Mouse (Mus musculus) limb, embryonic 14.5 days (tissue): ENCODE data around the gene Arhgef2. TPM values are rescaled to one million over a fixed set of nuclear protein-coding genes. Genes with fewer than 3 reads are reported as not detected.

Experiments
- ATAC-seq: fragments of 200-750 bp; cut with Nextera tagmentation; 2 replicates; pipeline ENCODE4 v1.8.0; 2017; ENCODE audit warnings: low read depth, moderate number of reproducible peaks, moderate TSS enrichment; ENCODE audit not compliant: low FRiP score
- DNase-seq: peaks from one replicate; pipeline ENCODE4 v3.0.0-alpha.2; 2015; ENCODE audit warnings: low spot score
- H3K27ac ChIP-seq: fragments of 300-500 bp; sonication (generic); replicated peaks from 2 replicates; pipeline ENCODE4 v1.5.1; 2014; ENCODE audit warnings: low read depth, mild to moderate bottlenecking, low read length, moderate library complexity, mixed read lengths
- H3K27me3 ChIP-seq: fragments of 300-500 bp; sonication (generic); 2 replicates; pipeline ENCODE4 v1.6.1; 2014; ENCODE audit warnings: low read length, mixed read lengths; ENCODE audit not compliant: control insufficient read depth, insufficient read depth
- H3K36me3 ChIP-seq: fragments of 300-500 bp; sonication (generic); 2 replicates; pipeline ENCODE4 v1.6.1; 2014; ENCODE audit warnings: mild to moderate bottlenecking, low read length, moderate library complexity, mixed read lengths; ENCODE audit not compliant: control insufficient read depth, insufficient read depth
- H3K4me1 ChIP-seq: fragments of 300-500 bp; sonication (generic); 2 replicates; pipeline ENCODE4 v1.6.1; 2014; ENCODE audit warnings: antibody characterized with exemption, low read length, mixed read lengths; ENCODE audit not compliant: control insufficient read depth, insufficient read depth
- H3K4me2 ChIP-seq: fragments of 300-500 bp; sonication (generic); replicated peaks from 2 replicates; pipeline ENCODE4 v1.6.1; 2014; ENCODE audit warnings: low read depth, mild to moderate bottlenecking, low read length, moderate library complexity; ENCODE audit not compliant: severe bottlenecking
- H3K4me3 ChIP-seq: fragments of 300-500 bp; sonication (generic); replicated peaks from 2 replicates; pipeline ENCODE4 v1.5.1; 2014; ENCODE audit warnings: low read length
- H3K9ac ChIP-seq: fragments of 300-500 bp; sonication (generic); 2 replicates; pipeline ENCODE4 v1.6.1; 2014; ENCODE audit warnings: mild to moderate bottlenecking, low read depth, low read length, moderate library complexity; ENCODE audit not compliant: severe bottlenecking
- H3K9me3 ChIP-seq: fragments of 300-500 bp; sonication (generic); 2 replicates; pipeline ENCODE4 v1.6.1; 2016; ENCODE audit warnings: low read length; ENCODE audit not compliant: control insufficient read depth
- POLR2A ChIP-seq: fragments of 200-500 bp; IDR thresholded peaks from 2 replicates; pipeline ENCODE4 v1.8.0; 2012; ENCODE audit warnings: inconsistent platforms, mild to moderate bottlenecking, moderate library complexity, borderline replicate concordance; ENCODE audit not compliant: insufficient read depth, insufficient read length; ENCODE audit errors: extremely low read depth
- WGBS: fragments of 180-500 bp; shearing (Covaris S2); extraction: QIAGEN DNeasy Blood & Tissue Kit; methylation state at CpG from one replicate; pipeline ENCODE4 v1.1.7; 2014; 5-methylcytosine and 5-hydroxymethylcytosine counted together
- polyA plus RNA-seq, 2 experiments: library from polyadenylated mRNA; depleted of rRNA in 1 of 2; stranded (reverse) in 1 of 2; unstranded in 1 of 2; fragments of >200 nt; fragmentation: Nextera tagmentation in 1 of 2; extraction: Ambion mirVana in 1 of 2; gene quantifications; 2 replicates each; pipeline versions ENCODE4 v1.2.1 to v1.2.3; 2012 to 2014

The Arhgef2 gene
- polyA plus RNA-seq, 2 experiments, result 81.9 to 84.7 TPM

DNA sequence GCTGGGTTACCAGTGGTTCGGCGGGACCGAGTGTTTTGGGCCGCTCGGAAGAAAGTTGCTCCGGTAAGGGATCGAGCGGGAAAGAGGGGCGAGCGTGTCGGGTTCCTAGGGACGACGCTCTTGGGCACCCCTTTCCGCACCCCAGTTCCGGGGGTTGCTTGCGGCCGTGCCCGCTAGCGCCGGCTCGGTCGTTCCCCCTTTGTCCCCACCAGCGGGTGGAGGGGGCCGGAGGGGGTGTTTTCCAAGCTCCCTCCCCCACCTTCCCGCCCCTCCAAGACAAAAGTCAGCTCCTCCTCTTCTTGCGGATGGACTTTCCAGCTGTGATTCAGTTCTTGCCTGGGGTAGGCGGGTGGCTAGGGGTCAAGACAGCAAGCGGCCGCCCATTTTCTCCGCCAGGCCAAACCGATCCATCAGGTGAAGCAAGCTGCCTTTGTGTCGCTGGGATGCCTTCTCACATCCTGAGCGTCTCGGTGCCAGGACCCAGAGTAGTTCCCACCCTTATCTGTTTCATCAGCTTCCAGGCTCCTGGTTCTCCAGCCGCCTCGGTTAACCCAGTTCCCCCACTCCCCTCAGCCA is 15.9 kb downstream of the Arhgef2 start:
- peaks cover 32% of the 10 kb centered on the region for H3K4me1 ChIP-seq
- H3K36me3 ChIP-seq, result peaks cover 25% of the 10 kb centered on the region; the same call in 1 of the 2 replicates
- ATAC-seq, result peak; percentile 36
- peak overlapping the region; percentile 80 for H3K4me3 ChIP-seq
- H3K9ac ChIP-seq, result peak overlapping the region; percentile 96
- H3K27ac ChIP-seq, result peak overlapping the region; percentile 96
- no peaks in the 10 kb centered on the region for H3K9me3 ChIP-seq
- peak; percentile 51 for DNase-seq
- 0% methylated on average over 19 of the region's 36 CpGs for WGBS
- H3K27me3 ChIP-seq, result no peaks in the 10 kb centered on the region
- peak overlapping the region; percentile 92 for H3K4me2 ChIP-seq
- TF ChIP-seq POLR2A, result no peak

DNA sequence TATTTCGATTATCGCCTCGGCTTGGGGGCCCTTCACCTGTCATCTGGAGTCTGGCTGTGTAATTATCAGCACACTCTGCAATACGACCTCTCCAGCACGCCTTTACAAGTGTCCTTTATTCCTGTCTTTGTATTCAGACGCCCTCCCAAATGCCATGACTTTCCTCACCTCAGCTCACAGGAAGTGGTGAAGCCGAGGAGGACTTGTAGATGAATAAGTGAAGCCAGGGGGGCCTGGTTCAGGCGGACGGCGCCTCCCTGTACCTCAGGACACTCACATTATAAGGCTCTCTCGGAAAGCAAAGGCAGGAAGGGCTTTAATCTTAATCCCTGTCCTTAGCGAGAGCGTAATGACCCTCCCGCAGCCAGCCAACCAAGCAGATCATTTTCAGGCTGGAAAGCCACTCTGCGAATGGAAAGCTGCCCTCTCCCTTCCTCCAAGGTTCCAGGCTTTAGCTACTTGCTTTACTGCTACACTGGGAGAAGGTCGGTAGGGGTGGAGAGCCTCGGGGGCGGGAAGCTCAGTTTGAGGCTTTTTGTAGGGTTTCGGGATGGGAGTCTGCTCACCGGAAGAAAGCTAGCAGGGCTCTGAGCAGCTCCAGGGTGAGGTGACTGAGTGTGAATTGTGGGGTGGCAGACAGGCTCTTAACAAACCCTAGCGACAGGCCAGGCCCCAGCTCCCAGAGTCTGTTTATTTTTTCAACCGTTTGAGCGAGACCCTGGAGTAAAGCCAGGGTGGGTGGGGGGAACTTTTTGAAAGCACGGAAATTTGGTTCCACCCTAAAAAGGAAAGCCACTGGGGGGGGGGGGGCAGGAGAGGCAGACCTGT is 16.6 kb downstream of the Arhgef2 start:
- Histone ChIP-seq H3K9ac (peak overlapping the region; percentile 96), H3K27me3 (no peaks in the 10 kb centered on the region), H3K4me2 (peak overlapping the region; percentile 92), H3K9me3 (no peaks in the 10 kb centered on the region), H3K4me1 (peaks cover 28% of the 10 kb centered on the region), H3K36me3 (peaks cover 25% of the 10 kb centered on the region; the same call in 1 of the 2 replicates), H3K27ac (peak overlapping the region; percentile 96), H3K4me3 (peak overlapping the region; percentile 80)
- under 1% methylated on average over 24 of the region's 24 CpGs for WGBS
- no peak for TF ChIP-seq POLR2A
- no peak for ATAC-seq
- DNase-seq, result peak; percentile 47

DNA sequence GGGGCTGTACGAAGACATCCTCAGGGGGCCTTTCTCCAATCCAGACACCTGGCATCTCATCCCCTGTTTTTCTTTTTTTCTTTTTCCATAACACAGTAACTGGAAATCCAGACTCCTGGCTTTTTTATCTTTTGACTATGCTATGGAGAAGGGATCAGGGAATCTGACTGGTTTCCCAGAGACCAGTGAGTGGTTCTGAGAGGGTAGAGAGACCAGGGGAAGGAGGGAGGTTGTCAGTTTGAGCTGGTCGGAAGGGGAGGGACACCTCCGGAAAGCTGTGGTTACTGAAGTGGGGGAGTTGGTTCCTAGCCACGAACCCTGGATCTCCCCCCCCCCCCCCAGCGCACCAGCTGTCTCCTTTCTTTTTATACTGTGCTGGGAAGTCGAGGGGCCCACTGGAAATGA is 17.2 kb downstream of the Arhgef2 start:
- no peaks in the 10 kb centered on the region for H3K9me3 ChIP-seq
- peak overlapping the region; percentile 92 for H3K4me2 ChIP-seq
- H3K36me3 ChIP-seq, result peaks cover 30% of the 10 kb centered on the region
- no peaks in the 10 kb centered on the region for H3K27me3 ChIP-seq
- peaks cover 26% of the 10 kb centered on the region for H3K4me1 ChIP-seq
- peak overlapping the region; percentile 80 for H3K4me3 ChIP-seq
- TF ChIP-seq POLR2A, result no peak
- WGBS, result 0% methylated on average over 4 of the region's 6 CpGs
- DNase-seq (peak; percentile 72), ATAC-seq (peak; percentile 45)
- peak overlapping the region; percentile 96 for H3K27ac ChIP-seq
- H3K9ac ChIP-seq, result peak overlapping the region; percentile 96

DNA sequence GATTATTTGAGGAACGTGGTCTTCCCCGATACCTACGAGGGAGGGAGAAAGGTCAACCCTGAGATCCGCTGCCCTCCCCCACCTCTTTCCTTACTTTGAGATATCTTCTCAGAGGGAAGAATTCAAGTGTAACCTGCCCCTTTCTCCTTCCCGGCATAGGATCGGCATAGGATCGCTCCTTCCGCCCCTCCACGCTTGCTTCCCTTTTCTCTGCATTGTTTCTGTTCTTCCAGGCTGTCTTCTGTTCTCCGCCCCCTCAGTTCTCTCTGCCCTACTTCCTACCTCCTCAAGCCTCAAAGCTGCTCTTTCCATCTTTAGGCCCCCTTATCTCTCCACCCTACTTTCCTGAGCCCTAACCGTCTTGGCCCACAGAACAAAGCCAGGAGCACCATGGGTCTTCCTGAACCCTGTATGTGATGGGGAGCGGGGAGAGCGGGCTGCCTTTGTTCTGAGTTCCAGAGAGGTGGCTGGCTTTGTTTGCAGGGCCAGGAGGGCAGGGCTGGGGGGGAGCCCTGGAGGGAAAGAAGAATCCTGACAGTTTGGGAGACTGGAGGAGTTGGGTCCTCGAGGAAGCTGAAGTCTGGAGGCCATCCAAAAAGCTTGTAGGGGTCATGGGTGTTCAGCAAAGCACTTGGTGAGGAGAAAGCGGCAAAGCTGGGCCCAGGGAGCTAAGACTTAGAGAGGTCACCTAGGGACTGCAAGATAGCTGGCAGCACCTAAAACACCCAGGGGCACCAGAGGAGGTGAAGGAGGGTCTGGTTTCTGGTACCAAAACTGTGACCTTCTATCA is 17.8 kb downstream of the Arhgef2 start:
- H3K36me3 ChIP-seq, result peaks cover 34% of the 10 kb centered on the region
- no peak for ATAC-seq
- no peaks in the 10 kb centered on the region for H3K9me3 ChIP-seq
- H3K9ac ChIP-seq, result peak overlapping the region; percentile 96
- H3K4me2 ChIP-seq, result peak overlapping the region; percentile 92
- TF ChIP-seq POLR2A, result no peak
- peaks cover 26% of the 10 kb centered on the region for H3K4me1 ChIP-seq
- H3K27me3 ChIP-seq, result no peaks in the 10 kb centered on the region
- 4% methylated on average over 15 of the region's 15 CpGs for WGBS
- peak overlapping the region; percentile 96 for H3K27ac ChIP-seq
- no peak for DNase-seq
- H3K4me3 ChIP-seq, result peak overlapping the region; percentile 80

DNA sequence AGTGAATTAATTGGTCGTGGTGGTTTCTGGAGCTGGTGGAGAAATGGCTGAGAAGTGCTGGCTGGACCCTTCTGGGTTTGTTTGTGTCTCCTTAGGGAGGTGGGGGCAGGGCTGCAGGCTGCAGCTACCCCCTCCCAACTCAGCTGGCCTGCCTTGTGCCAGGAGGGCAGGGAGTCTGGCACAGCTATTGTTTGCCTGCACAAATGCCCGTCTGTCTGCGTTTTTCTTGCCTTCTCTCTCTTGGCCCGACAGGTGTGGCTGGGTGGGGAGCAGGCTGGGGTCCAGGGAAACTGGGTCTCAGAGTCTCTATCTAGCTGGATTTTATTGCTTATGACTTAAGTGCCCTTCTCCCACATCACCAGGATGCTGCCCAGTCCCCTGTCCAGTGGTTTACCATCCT is 18.6 kb downstream of the Arhgef2 start:
- ATAC-seq (no peak), DNase-seq (no peak)
- H3K9me3 ChIP-seq, result no peaks in the 10 kb centered on the region
- peak overlapping the region; percentile 96 for H3K9ac ChIP-seq
- peak overlapping the region; percentile 92 for H3K4me2 ChIP-seq
- peaks cover 42% of the 10 kb centered on the region for H3K36me3 ChIP-seq
- no peak for TF ChIP-seq POLR2A
- H3K27me3 ChIP-seq, result no peaks in the 10 kb centered on the region
- WGBS, result 32% methylated on average over 4 of the region's 4 CpGs
- H3K4me3 ChIP-seq, result peak overlapping the region; percentile 80
- H3K27ac ChIP-seq, result peak overlapping the region; percentile 26
- H3K4me1 ChIP-seq, result peaks cover 26% of the 10 kb centered on the region
